Mouse (Mus musculus): ENCODE data around the gene Slc35f3. TPM values are rescaled to one million over a fixed set of nuclear protein-coding genes. Genes with fewer than 3 reads are reported as not detected.

Gene Slc35f3
- 10 to 100 TPM; 33.8 to 36.3 TPM for total RNA-seq (2021)

DNA sequence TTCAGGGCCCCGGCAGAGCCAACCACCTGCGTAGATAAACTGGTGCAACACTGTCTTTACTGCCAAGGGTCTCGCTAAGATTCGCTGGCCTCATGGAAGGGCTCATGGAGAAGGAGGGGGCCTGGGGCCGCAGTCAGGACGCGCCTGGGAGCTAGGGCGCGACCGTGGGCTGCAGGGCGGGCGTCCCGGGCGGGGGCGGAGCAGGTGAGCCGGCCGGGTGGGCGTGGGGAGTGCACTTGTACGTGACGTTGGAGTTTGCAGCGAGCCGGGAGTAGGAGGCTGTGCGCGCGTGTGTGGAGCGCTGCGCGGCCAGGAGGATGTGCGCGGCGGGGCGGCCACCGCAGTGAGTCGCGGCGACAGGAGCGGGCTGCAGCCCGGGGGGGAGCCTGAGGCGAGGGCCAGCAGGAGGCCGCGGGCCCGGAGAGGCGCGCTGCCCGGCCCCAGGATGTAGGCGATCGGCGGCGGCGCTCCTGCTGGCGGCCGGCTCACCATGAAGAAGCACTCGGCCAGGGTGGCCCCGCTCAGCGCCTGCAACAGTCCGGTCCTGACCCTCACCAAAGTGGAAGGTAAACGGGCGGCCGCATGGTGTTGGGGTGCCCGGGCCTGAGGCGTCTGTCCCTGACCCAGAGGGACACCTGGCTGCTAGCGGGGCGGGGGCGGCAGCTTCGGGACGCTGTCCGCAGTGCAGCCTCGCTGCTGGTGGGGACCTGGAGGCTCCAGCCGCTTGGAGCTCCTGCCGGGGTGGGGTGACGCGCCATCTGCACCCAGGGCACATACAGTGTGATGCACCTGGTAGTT, at the start of gene Slc35f3:
Gene Slc35f3, plus strand, starts transcription at position 263 of the 798 bp plus-strand sequence.
- intact Hi-C loops (cut with DNase I), result loop anchor here (2.0 kb wide), 1 partner anchor 26 kb away; no protein-coding TSS in a partner anchor

DNA sequence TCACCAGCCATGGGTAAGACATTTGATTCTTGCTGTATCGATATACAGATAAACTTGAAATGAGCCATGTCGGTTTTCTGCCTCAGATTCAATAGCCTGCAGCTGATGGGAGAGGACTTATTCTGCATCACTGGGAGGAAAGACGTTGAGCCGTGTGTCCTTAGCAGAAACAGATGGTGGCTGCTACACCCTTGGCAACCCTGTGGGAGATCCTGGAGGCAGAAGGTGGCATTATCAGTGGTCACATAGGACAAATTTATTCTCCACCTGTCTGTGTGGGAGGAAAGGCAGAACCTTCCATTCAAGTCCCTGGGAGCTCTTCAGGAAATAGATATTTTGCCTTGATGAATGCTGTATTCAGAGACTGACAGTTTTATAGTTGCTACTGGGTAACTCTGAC, 47.9 kb upstream of the Slc35f3 start:
- intact Hi-C loops (cut with DNase I), result no loop called here
- DNase-seq (ENCODE audit: low spot score in 2 of 2), result no peak

More for the DNA sequence above, at the start of gene Slc35f3:
- peak; percentile 79 to 82 for DNase-seq (ENCODE audit: low spot score in 2 of 2)

GRCm38 (mm10) chr8:126256585-126257391, 41.6 kb upstream of the Slc35f3 start:
- peak in 1 of 2 experiments; percentile 37 for DNase-seq (ENCODE audit: low spot score in 2 of 2)
- intact Hi-C loops (cut with DNase I), result loop anchor here (2.0 to 5.0 kb wide), 5 partner anchors 126 to 306 kb away; partner anchors contain the start of gene Coa6

DNA sequence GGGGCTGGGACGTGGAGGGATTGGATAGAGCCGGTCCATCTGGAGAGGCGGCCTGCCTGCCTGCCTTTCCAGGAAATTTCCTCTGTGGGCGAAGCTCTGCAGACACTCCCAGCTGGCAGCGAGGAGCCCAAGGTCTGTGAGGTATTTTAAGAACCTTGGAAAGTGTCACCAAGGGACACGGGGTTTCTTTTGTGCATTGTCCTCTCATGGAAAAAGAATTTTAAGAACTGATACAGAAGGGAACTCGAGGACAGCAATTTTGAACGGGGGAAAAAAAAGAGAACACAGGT, 41.0 kb upstream of the Slc35f3 start:
- intact Hi-C loops (cut with DNase I), result loop anchor here (2.0 to 5.0 kb wide), 5 partner anchors 125 to 307 kb away; partner anchors contain the start of gene Coa6
- peak in 1 of 2 experiments; percentile 56 for DNase-seq (ENCODE audit: low spot score in 2 of 2)

DNA sequence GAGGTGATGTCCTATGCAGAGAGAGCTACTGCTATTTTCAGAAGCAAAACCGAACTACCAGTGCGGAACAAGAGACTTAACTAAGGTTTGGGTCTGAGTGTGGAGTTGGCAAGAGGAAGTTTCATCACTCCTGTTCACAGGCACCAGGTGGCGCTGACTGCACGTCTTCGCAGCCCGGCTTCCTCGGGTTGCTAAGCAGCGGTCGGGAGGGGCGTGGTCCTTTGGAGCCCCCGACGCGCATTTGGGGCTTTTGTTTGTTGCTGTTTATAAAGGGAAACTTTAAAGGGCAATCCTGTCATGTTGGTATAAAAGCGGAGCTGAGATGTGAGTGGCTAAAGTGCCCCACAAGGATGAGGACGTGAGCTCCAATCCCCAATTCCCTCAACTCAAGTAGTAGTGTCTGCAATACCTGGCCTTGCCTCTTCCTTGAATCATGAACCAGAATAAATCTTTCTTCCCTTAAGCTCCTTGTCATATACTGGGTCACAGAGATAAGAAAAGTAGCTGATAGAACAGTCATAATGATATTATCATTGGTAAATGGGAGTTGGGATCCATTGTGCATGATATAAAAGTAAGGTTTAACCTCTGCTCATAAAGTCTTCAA, 40.1 kb upstream of the Slc35f3 start:
- intact Hi-C loops (cut with DNase I), result loop anchor here (5.0 kb wide), 3 partner anchors 124 to 224 kb away; partner anchors contain the start of gene Coa6
- peak; percentile 84 to 85 for DNase-seq (ENCODE audit: low spot score in 2 of 2)

DNA sequence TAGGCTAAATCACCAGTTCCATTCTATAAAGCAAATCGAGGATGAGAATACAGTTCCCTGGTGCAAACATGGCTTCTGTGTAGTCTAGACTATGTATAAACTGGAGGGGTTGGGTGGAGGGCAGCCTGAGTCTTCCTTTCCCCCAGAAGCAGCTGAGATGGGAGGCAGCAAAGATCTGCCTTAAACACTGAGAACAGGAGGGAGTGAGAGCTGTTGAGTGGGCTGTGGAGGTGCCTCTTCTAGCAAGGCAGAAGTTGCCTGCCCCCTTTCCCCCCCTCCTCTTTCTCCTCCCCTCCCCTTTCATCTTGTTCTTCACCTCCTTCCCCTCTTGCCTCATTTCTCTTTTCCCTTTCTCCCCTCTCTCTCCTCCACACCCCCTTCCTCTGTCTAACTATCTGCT, 33.2 kb upstream of the Slc35f3 start:
- DNase-seq (ENCODE audit: low spot score in 2 of 2), result peak in 1 of 2 experiments; percentile 54
- intact Hi-C loops (cut with DNase I), result no loop called here

DNA sequence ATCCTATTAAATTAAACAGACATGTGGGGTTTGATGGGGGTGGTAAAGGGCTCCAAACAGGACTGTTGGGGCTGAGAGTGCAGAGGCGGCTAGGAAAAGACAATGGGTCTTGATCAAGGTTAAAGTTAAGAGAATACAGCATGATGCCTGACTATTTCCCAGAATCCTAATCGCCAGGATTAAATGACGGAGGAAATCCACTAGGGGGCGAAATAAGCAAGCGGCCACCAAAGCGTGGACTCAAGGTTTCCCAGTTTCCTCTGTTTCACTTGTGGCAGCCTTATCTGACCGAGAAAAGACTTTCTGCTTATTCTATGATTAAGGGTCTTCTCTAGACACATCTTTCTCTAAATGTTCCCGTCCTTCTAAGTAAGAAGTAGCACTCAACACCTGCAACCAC, 31.2 kb upstream of the Slc35f3 start:
- DNase-seq (ENCODE audit: low spot score in 2 of 2), result no peak
- intact Hi-C loops (cut with DNase I), result no loop called here

DNA sequence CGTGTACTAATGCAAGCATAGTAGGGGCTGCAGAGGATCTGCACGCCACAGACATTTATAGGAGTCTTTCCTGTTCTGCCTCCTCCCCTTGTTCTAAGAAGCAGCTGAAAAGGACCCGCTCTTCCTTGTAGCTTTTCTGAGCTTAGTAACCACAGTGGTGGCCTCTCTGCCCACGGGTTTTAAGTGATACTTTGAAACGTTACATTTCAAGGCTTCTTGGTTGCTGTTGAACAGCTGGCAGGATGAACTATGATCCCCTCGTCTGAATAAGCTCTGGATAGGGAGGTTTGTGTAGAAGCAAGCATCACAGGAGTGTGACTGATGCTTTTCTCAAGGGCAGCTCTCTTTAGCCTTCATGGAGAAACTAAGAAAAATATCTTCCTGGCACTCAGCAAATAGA, 28.6 kb upstream of the Slc35f3 start:
- intact Hi-C loops (cut with DNase I), result no loop called here
- DNase-seq (ENCODE audit: low spot score in 2 of 2), result no peak

GRCm38 (mm10) chr8:126272445-126272844, 25.9 kb upstream of the Slc35f3 start:
- intact Hi-C loops (cut with DNase I), result loop anchor here (2.0 kb wide), 2 partner anchors 26 to 54 kb away; partner anchors contain the start of gene Slc35f3
- peak in 1 of 2 experiments; percentile 89 for DNase-seq (ENCODE audit: low spot score in 2 of 2)

- peak in 1 of 2 experiments; percentile 82 for DNase-seq (ENCODE audit: low spot score in 2 of 2)
- intact Hi-C loops (cut with DNase I), result loop anchor here (2.0 kb wide), 2 partner anchors 26 to 54 kb away; partner anchors contain the start of gene Slc35f3
Observed at GRCm38 (mm10) chr8:126273066-126273465, 25.3 kb upstream of the Slc35f3 start.

- intact Hi-C loops (cut with DNase I), result no loop called here
- DNase-seq (ENCODE audit: low spot score in 2 of 2), result no peak
Observed at GRCm38 (mm10) chr8:126274866-126275360, 23.4 kb upstream of the Slc35f3 start.

- intact Hi-C loops (cut with DNase I), result no loop called here
- no peak for DNase-seq (ENCODE audit: low spot score in 2 of 2)
Observed at GRCm38 (mm10) chr8:126275886-126276285, 22.5 kb upstream of the Slc35f3 start.

DNA sequence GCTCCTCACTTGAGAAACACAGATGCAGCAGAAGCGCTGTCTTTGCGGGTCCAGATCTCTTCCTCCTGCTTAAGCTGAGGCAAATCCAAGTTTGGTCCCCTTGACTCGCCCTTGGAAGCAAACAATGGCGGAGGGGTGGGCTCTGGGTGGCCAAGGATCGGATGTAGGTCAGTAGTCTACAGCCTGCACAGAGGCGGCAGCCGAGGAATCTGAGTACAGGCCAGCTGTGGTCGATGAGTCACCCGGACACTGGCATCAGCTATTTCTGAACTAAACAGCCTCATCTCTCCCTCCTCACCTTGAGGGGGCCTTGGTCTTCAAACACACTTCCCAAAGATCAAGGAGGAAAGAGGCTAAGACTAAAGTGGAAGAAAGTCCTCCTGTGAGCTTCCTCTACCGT, 6.4 kb upstream of the Slc35f3 start:
- intact Hi-C loops (cut with DNase I), result no loop called here
- peak in 1 of 2 experiments; percentile 42 for DNase-seq (ENCODE audit: low spot score in 2 of 2)

DNA sequence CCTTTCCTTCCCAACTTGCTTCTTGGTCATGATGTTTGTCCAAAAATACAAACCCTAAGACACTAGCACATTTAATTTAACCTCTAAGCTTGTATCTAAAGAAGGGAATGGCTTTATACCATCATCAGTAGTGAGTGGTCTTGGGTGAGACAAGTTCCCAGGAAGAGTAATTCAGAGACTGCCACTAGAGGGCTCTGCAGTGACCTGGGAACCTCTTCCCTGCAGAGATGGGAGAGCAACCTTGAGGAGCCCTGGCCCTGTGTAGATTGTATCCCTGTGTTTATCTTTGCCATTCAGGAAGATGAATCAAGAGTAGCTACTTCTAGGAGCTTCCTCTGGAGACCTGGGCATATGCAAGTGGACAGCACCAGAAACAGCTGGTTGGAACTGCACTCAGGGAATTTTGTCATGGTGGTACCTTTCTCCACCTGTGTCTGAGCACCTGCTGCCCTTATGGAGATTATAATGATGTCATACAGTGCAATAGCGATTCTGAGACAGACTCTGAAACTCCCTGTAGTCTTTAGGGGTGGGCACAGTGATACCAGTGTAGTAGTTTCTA, 993 bp upstream of the Slc35f3 start:
- peak; percentile 61 to 66 for DNase-seq (ENCODE audit: low spot score in 2 of 2)
- intact Hi-C loops (cut with DNase I), result no loop called here

DNA sequence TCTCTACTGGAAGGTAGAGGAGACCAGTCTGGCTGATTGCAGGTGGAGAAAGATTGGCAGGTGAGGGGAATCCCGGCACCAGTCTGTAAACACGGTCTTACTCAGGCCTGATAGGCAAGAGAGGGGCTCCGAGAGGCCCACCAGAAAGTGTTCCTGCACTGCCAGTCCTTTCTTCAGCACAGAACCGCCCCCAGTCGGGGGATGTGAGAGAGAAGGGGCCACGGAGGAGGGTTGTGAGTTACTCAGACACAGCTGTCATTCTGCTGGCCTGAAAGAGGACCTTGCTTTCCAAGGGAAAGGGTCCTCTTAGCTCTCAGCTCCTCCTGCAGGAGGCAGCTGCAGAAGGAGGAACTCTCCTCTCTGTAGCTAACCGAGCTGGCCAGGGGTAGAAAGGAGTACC, 975 bp downstream of the Slc35f3 start:
- intact Hi-C loops (cut with DNase I), result loop anchor here (2.0 kb wide), 1 partner anchor 27 kb away; no protein-coding TSS in a partner anchor
- peak; percentile 37 to 70 for DNase-seq (ENCODE audit: low spot score in 2 of 2)

DNA sequence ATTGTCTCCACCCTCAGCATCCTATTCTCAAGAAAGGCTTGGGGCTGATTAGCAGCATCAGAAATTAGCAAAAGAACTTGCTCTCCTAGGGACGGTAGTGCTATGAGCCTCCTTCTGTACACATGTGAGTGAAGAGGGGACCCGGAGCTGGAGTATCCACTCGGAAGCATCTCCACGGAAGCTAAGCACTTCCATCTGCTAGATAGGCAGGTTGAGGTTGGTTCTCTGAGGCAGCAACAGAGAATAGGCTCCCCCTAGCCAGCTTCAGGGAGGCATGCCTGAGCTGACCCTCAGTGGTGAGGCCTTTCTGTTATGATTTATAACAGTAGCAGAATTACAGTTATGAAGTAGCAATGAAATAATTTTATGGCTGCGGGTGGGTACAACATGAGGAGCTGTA, 2.0 kb downstream of the Slc35f3 start:
- DNase-seq (ENCODE audit: low spot score in 2 of 2), result no peak
- intact Hi-C loops (cut with DNase I), result no loop called here

GRCm38 (mm10) chr8:126301580-126301979, 3.2 kb downstream of the Slc35f3 start:
- intact Hi-C loops (cut with DNase I), result no loop called here
- DNase-seq (ENCODE audit: low spot score in 2 of 2), result no peak

GRCm38 (mm10) chr8:126307164-126307563, 8.8 kb downstream of the Slc35f3 start:
- intact Hi-C loops (cut with DNase I), result loop anchor here (2.0 kb wide), 1 partner anchor 20 kb away; no protein-coding TSS in a partner anchor
- DNase-seq (ENCODE audit: low spot score in 2 of 2), result peak in 1 of 2 experiments; percentile 87

DNA sequence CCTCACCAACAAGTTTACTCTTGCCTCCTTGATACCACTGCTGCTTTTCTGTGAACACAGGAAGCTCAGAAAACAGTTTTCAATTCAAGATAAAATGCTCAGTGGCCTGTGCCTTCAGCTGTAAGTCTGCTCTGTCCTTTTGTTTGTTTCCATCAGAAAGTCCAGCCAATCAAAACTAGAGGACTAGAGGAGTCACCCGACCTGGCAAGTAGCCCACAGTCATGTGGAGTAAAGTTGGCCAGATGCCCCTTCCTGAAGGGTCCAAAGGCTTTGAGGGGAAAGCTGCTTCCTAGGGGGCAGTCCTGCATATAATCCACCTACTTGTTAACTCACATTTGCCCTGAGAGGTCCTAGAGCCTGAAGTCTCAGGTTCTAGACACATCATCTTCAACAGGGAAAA, 10.7 kb downstream of the Slc35f3 start:
- DNase-seq (ENCODE audit: low spot score in 2 of 2), result peak in 1 of 2 experiments; percentile 43
- intact Hi-C loops (cut with DNase I), result no loop called here
